Mouse (Mus musculus) C2C12 (cell line): ENCODE data around the gene Slc1a5.

Source experiments
- CEBPB ChIP-seq: IDR thresholded peaks from one replicate; pipeline ENCODE4 v1.6.1; 2011; ENCODE audit warnings: low read depth, mild to moderate bottlenecking, control low read depth, moderate library complexity
- CTCF ChIP-seq: IDR thresholded peaks from one replicate; pipeline ENCODE4 v1.5.1; 2011; ENCODE audit not compliant: control insufficient read depth, insufficient read depth, insufficient read length
- FOSL1 ChIP-seq: IDR thresholded peaks from one replicate; pipeline ENCODE4 v1.8.0; 2011; ENCODE audit warnings: mild to moderate bottlenecking, low read length; ENCODE audit not compliant: poor library complexity, insufficient read depth, severe bottlenecking
- MAX ChIP-seq: IDR thresholded peaks from one replicate; pipeline ENCODE4 v1.6.1; 2011; ENCODE audit warnings: mild to moderate bottlenecking, control low read depth
- MYOD1 ChIP-seq: IDR thresholded peaks from one replicate; pipeline ENCODE4 v1.6.1; 2011; ENCODE audit warnings: low read depth; ENCODE audit not compliant: control insufficient read depth, insufficient read length
- MYOG ChIP-seq: IDR thresholded peaks from one replicate; pipeline ENCODE4 v1.6.1; 2011; ENCODE audit not compliant: control insufficient read depth, insufficient read length; ENCODE audit errors: extremely low read depth
- USF1 ChIP-seq: IDR thresholded peaks from one replicate; pipeline ENCODE4 v1.6.1; 2011; ENCODE audit warnings: low read depth, mild to moderate bottlenecking, control low read depth, moderate library complexity

GRCm38 (mm10) chr7:16738073-16738696, 43.0 kb upstream of the Slc1a5 start, which contains the start of gene Ap2s1:
- TF ChIP-seq CTCF (no peak), MAX (peak; percentile 42), CEBPB (no peak), MYOG (no peak), USF1 (no peak), MYOD1 (no peak), FOSL1 (no peak)
